Mouse (Mus musculus): ENCODE data around the gene Gcc1. TPM values are rescaled to one million over a fixed set of nuclear protein-coding genes. Genes with fewer than 3 reads are reported as not detected.

The Gcc1 gene
- total RNA-seq, 2 experiments from 2014 or later: 16.9 to 18.2 TPM

Other genes with a start within 250 kb of the Gcc1 start
- 10 to 100 TPM; 25.5 to 27.5 TPM for gene Zfp800, start 30.4 kb downstream of the Gcc1 start, total RNA-seq (2021)
- 100 to 1,000 TPM; 149 to 171 TPM for gene Arf5, start 4.8 kb downstream of the Gcc1 start, total RNA-seq (2021)
- under 1 TPM in 1 of 2 experiments, not detected in 1; 0.17 TPM for gene Fscn3, start 601 bp downstream of the Gcc1 start, total RNA-seq (2021)
- gene Pax4, start 21.0 kb upstream of the Gcc1 start, total RNA-seq (2021): not detected
- gene Snd1, start 46.7 kb upstream of the Gcc1 start, total RNA-seq (2021): 100 to 1,000 TPM; 136 to 148 TPM